Mouse (Mus musculus) ES-E14 (cell line): Measurements from ENCODE around the gene Ppp1r14c. TPM values are rescaled to one million over a fixed set of nuclear protein-coding genes. Genes with fewer than 3 reads are reported as not detected.
"Not testable (repeated sequence)": the region's sequence is repeated elsewhere in the genome, so short reads cannot be mapped to it uniquely, and the experiment has no call there.

Source experiments
- DNase-seq: peaks from one replicate; pipeline ENCODE4 v3.0.0-alpha.2; 2013; ENCODE audit warnings: low read depth, low spot score
- H3K27ac ChIP-seq: 2 replicates; pipeline ENCODE4 v1.5.1; 2012; ENCODE audit warnings: low read depth, mild to moderate bottlenecking, low read length, moderate library complexity, mixed read lengths; ENCODE audit not compliant: poor library complexity, insufficient read depth, severe bottlenecking
- H3K36me3 ChIP-seq: 2 replicates; pipeline ENCODE4 v1.6.1; 2012; ENCODE audit warnings: mild to moderate bottlenecking, low read length, moderate library complexity, mixed read lengths; ENCODE audit not compliant: control insufficient read depth, poor library complexity, insufficient read depth, severe bottlenecking
- H3K4me1 ChIP-seq, 2 experiments: fragments of 150-350 bp in 1 of 2; sonication (generic) in 1 of 2; 2 replicates each; pipeline ENCODE4 v1.6.1; 2012; ENCODE audit warnings: low read length in 2 of 2, mild to moderate bottlenecking in 1 of 2, mixed read lengths in 1 of 2; ENCODE audit not compliant: control insufficient read depth in 2 of 2, insufficient read depth in 2 of 2, poor library complexity in 1 of 2
- H3K4me3 ChIP-seq, 2 experiments: fragments of 150-350 bp in 1 of 2; sonication (generic) in 1 of 2; 2 replicates each; pipeline ENCODE4 v1.5.1; 2012; ENCODE audit warnings: low read length in 2 of 2, low read depth in 1 of 2, mild to moderate bottlenecking in 1 of 2, mixed read lengths in 1 of 2; ENCODE audit not compliant: insufficient read depth in 1 of 2, poor library complexity in 1 of 2, severe bottlenecking in 1 of 2
- H3K9ac ChIP-seq: 2 replicates; pipeline ENCODE4 v1.6.1; 2012; ENCODE audit warnings: low read depth, mild to moderate bottlenecking, low read length, mixed read lengths; ENCODE audit not compliant: poor library complexity, insufficient read depth, severe bottlenecking
- H3K9me3 ChIP-seq: fragments of 150-350 bp; sonication (generic); 2 replicates; pipeline ENCODE4 v1.6.1; 2012; ENCODE audit warnings: low read depth, mild to moderate bottlenecking, low read length; ENCODE audit not compliant: control insufficient read depth, insufficient read depth
- CHD2 ChIP-seq: IDR thresholded peaks from 2 replicates; pipeline ENCODE4 v1.6.1; 2014; ENCODE audit warnings: mild to moderate bottlenecking, low read depth, low read length, inconsistent platforms
- HCFC1 ChIP-seq: IDR thresholded peaks from 2 replicates; pipeline ENCODE4 v1.6.1; 2012; ENCODE audit warnings: low read length, inconsistent platforms, borderline replicate concordance; ENCODE audit not compliant: insufficient read depth
- MAFK ChIP-seq: IDR thresholded peaks from 2 replicates; pipeline ENCODE4 v1.6.1; 2014; ENCODE audit warnings: mild to moderate bottlenecking, low read depth, low read length, inconsistent platforms; ENCODE audit not compliant: insufficient read depth
- ZC3H11A ChIP-seq: IDR thresholded peaks from 2 replicates; pipeline ENCODE4 v1.6.1; 2012; ENCODE audit warnings: low read depth, mild to moderate bottlenecking, inconsistent platforms, low read length, borderline replicate concordance
- ZNF384 ChIP-seq: IDR thresholded peaks from 2 replicates; pipeline ENCODE4 v1.6.1; 2012; ENCODE audit warnings: low read depth, low read length, inconsistent platforms
- in situ Hi-C, 2 experiments: fragments of 600-800 bp; cut with MboI; formaldehyde crosslinking; loops; one replicate each; pipeline ENCODE4 v1.15.1; 2025; ENCODE audit warnings: low sequenced_read_pairs in 2 of 2, inconsistent platforms in 1 of 2; ENCODE audit not compliant: unreplicated experiment in 2 of 2
- total RNA-seq: library from RNA; depleted of rRNA; stranded (reverse); fragments of 300-350 nt; gene quantifications from 2 replicates; pipeline ENCODE4 v1.2.3, GENCODE M21; 2012

Ppp1r14c gene
- total RNA-seq, 1 experiment = 0.62 TPM

DNA sequence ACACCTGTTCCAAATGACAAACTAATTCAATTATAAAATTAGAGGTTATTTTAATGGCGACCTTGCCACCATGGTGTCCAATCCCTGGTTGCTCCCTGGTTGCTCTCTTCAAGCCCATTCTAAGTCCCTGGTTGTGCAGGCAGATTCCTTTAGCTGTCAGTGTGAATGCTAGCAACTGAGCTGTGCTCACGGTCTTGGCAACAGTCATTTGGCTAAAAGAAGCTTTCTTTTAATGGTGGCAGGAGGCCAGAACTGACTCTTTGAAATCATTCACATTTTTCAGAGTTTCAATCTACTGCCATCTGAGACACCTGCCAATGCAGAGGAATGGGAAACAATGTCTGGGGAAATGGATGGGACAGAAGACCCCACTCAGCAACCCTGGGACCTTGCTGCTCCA, 130.9 kb downstream of the Ppp1r14c start:
- H3K9me3 ChIP-seq = no peaks in the 10 kb centered on the region
- DNase-seq = no peak
- no peaks in the 10 kb centered on the region for H3K36me3 ChIP-seq
- H3K27ac ChIP-seq = no peak overlapping the region
- no peak overlapping the region for H3K4me3 ChIP-seq
- in situ Hi-C loops = no loop called here
- H3K4me1 ChIP-seq = no peaks in the 10 kb centered on the region
- TF ChIP-seq ZC3H11A (no peak), MAFK (no peak), HCFC1 (no peak), CHD2 (no peak), ZNF384 (no peak)
- no peak overlapping the region for H3K9ac ChIP-seq

DNA sequence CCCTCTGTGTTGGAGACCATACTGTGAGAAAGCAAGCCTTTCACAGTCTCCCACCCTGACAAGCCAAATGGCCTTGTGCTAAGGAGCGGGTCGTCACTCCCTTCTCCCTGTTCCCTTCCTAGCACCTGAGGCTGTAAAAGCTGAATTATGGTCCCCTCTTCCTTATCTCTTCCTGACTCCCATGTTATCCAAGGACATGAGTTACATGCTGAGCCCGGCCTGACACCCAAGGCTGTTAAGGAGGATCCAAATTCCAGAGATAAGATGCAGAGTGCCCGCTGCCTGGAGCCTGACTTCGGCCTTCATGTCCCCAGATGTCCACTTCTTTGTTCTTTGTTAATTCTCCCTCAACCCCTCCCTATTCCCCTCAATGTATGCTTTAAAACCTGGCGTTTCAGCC, 135.0 kb downstream of the Ppp1r14c start:
- H3K4me3 ChIP-seq, H3K4me1 ChIP-seq, H3K27ac ChIP-seq, in situ Hi-C loops, H3K36me3 ChIP-seq, DNase-seq, H3K9me3 ChIP-seq, H3K9ac ChIP-seq: not testable (repeated sequence)

DNA sequence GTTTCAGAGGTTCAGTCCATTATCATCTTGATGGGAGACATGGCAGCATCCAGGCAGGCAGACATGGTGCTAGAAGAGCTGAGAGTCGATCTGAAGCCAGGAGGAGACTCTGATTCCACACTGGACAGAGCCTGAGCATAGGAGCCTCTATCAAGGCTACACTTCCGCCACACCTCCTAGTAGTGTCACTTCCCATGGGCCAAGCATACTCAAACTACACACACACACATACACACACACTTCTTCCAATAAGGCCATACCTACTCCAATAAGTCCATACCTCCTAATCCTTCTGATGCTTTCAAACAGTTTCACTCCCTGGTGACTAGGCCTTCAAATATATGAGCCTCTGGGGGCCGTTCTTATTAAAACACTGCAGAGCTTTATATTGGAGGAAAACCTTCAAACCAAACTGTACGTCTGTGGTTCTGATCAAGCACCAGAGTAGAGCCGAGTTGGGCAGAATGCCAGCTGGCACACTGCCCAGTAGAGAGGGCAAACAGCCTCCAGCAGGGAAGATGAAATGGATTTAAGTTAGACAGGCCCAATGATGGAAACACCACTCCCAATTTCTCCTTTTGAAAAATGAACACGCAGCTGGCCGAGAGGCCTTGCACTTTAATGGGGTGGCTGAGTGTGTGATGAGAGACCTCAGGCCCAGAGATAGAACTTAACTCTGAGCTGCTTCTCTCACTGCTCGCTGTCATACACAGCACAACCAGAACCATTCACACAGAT, 141.8 kb downstream of the Ppp1r14c start:
- H3K36me3 ChIP-seq = no peaks in the 10 kb centered on the region
- H3K9me3 ChIP-seq = no peaks in the 10 kb centered on the region
- H3K4me3 ChIP-seq = no peak overlapping the region
- DNase-seq = no peak
- H3K9ac ChIP-seq = no peak overlapping the region
- TF ChIP-seq CHD2 = no peak
- no peak for TF ChIP-seq ZC3H11A
- TF ChIP-seq HCFC1 = no peak
- no peak for TF ChIP-seq MAFK
- TF ChIP-seq ZNF384 = no peak
- H3K27ac ChIP-seq = no peak overlapping the region
- no peaks in the 10 kb centered on the region for H3K4me1 ChIP-seq
- in situ Hi-C loops = no loop called here

DNA sequence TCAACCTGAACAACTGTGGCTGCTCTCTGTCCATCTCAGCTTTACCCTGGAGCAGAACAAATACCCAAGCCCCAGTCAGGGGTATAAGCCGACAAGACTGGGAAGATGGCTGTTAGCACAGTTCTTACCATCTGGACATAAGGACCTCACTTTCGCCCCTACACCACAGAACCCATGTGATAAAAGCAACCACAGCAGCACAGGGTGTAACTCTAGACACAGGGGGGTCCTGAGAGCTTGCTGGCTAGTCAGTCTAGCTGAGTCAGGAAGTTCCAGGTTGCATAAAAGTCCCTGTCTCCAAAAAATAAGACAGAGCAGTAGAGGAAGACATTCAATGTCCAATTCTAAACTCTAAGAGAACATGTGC, 142.3 kb downstream of the Ppp1r14c start:
- DNase-seq = no peak
- Histone ChIP-seq H3K27ac (no peak overlapping the region), H3K4me3 (no peak overlapping the region), H3K9ac (no peak overlapping the region), H3K36me3 (no peaks in the 10 kb centered on the region), H3K4me1 (no peaks in the 10 kb centered on the region), H3K9me3 (no peaks in the 10 kb centered on the region)
- in situ Hi-C loops = no loop called here
- no peak for TF ChIP-seq MAFK
- TF ChIP-seq CHD2 = no peak
- TF ChIP-seq HCFC1 = no peak
- no peak for TF ChIP-seq ZNF384

DNA sequence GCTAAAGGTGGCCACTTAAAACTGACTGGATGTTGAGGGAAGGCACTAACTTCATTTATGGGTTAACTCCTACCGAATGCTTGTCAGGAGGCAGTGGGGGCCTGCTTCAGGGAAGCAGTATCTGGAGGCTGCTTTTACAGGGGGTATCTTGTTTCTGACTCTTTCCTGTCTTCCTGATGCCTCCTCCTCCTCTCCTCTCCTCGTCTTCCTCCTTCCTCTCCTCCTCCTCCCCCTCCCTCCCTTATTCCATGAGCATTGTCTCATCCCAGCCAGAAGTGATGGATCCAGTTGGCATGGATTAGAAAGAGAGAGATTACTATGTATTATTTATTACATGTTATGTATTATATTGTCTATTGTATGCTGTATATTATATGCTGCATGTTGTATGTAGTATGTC, 142.9 kb downstream of the Ppp1r14c start:
- no peaks in the 10 kb centered on the region for H3K9me3 ChIP-seq
- DNase-seq = no peak
- no peak overlapping the region for H3K27ac ChIP-seq
- no peak for TF ChIP-seq ZNF384
- TF ChIP-seq ZC3H11A = no peak
- no peak for TF ChIP-seq MAFK
- TF ChIP-seq HCFC1 = no peak
- no peak for TF ChIP-seq CHD2
- in situ Hi-C loops = no loop called here
- H3K36me3 ChIP-seq = no peaks in the 10 kb centered on the region
- H3K4me1 ChIP-seq = no peaks in the 10 kb centered on the region
- H3K9ac ChIP-seq = no peak overlapping the region
- no peak overlapping the region for H3K4me3 ChIP-seq
